Mouse (Mus musculus) intestine, embryonic 15.5 days (tissue): ENCODE results near the gene Gm11568. TPM values are rescaled to one million over a fixed set of nuclear protein-coding genes. Genes with fewer than 3 reads are reported as not detected.
"Not testable (repeated sequence)": the region's sequence is repeated elsewhere in the genome, so short reads cannot be mapped to it uniquely, and the experiment has no call there.

Experiments used
- ATAC-seq: fragments of 200-750 bp; cut with Nextera tagmentation; 2 replicates; pipeline ENCODE4 v1.8.0; 2017; ENCODE audit warnings: moderate TSS enrichment, moderate library complexity
- H3K27ac ChIP-seq: fragments of 300-500 bp; sonication (generic); 2 replicates; pipeline ENCODE4 v1.5.1; 2015; ENCODE audit warnings: mild to moderate bottlenecking, inconsistent platforms
- H3K27me3 ChIP-seq: fragments of 300-500 bp; sonication (generic); replicated peaks from 2 replicates; pipeline ENCODE4 v1.6.1; 2015; ENCODE audit warnings: inconsistent platforms
- H3K36me3 ChIP-seq: fragments of 300-500 bp; sonication (generic); 2 replicates; pipeline ENCODE4 v1.6.1; 2015; ENCODE audit warnings: inconsistent platforms
- H3K4me1 ChIP-seq: fragments of 300-500 bp; sonication (generic); replicated peaks from 2 replicates; pipeline ENCODE4 v1.6.1; 2015; ENCODE audit warnings: inconsistent platforms
- H3K4me2 ChIP-seq: fragments of 300-500 bp; sonication (generic); replicated peaks from 2 replicates; pipeline ENCODE4 v1.6.1; 2015; ENCODE audit warnings: mild to moderate bottlenecking, inconsistent platforms
- H3K4me3 ChIP-seq: fragments of 300-500 bp; sonication (generic); replicated peaks from 2 replicates; pipeline ENCODE4 v1.5.1; 2015; ENCODE audit warnings: inconsistent platforms
- H3K9ac ChIP-seq: fragments of 300-500 bp; sonication (generic); 2 replicates; pipeline ENCODE4 v1.6.1; 2015; ENCODE audit warnings: inconsistent platforms
- H3K9me3 ChIP-seq: fragments of 300-500 bp; sonication (generic); 2 replicates; pipeline ENCODE4 v1.6.1; 2016; ENCODE audit warnings: inconsistent platforms
- WGBS: fragments of 180-500 bp; shearing (Covaris S2); methylation state at CpG from one replicate; pipeline ENCODE4 v1.1.7; 2015; 5-methylcytosine and 5-hydroxymethylcytosine counted together
- polyA plus RNA-seq: library from polyadenylated mRNA; unstranded; fragments of >200 nt; fragmentation: Nextera tagmentation; extraction: Ambion mirVana; gene quantifications from 2 replicates; pipeline ENCODE4 v1.2.1, GENCODE M21; 2015

Gm11568 gene
- not detected in 2 replicates for polyA plus RNA-seq

GRCm38 (mm10) chr11:99857617-99858016 is at the start of gene Gm11568:
TSS of gene Gm11568 (plus strand) at chr11:99857917.
- Histone ChIP-seq H3K27ac (no peak within 1 kb of the TSS), H3K36me3 (no peaks in the 10 kb centered on the region), H3K4me3 (no peak within 1 kb of the TSS), H3K4me2 (no peak within 1 kb of the TSS), H3K27me3 (no peaks in the 10 kb centered on the region), H3K9ac (no peak within 1 kb of the TSS), H3K9me3 (no peaks in the 10 kb centered on the region), H3K4me1 (no peaks in the 10 kb centered on the region)
- 78% methylated on average over 2 of the region's 2 CpGs for WGBS
- ATAC-seq, result no peak

DNA sequence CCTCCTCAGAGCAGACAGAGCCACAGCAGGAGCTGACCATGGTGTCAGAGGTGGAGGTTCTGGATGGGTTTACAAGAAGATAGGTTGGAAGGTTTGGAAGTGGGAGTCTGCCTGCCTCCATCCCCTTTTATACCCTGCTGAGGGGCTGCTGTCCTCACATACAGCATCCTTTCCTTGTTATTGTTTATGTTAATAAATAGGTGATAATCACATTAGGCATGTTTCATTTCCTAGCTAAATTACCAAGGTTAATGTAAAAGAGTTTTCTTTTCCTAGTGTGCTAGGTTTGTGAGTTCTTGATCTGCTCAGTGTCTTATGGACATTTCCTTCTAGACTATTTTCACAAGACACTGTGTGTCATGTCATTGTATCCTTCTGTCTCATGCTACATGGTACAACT is 47.9 kb upstream of the Gm11568 start, which contains the start of gene Krtap4-13:
Gene Krtap4-13 (minus strand): TSS at position 101 of the 400 bp plus-strand sequence.
- not testable (repeated sequence) for H3K4me3 ChIP-seq, H3K36me3 ChIP-seq, H3K27ac ChIP-seq, H3K4me2 ChIP-seq, H3K27me3 ChIP-seq, ATAC-seq, H3K9ac ChIP-seq, H3K4me1 ChIP-seq, H3K9me3 ChIP-seq

- not testable (repeated sequence) for H3K4me1 ChIP-seq, H3K9ac ChIP-seq, H3K36me3 ChIP-seq, H3K4me2 ChIP-seq, H3K4me3 ChIP-seq, H3K27ac ChIP-seq, H3K27me3 ChIP-seq, ATAC-seq, H3K9me3 ChIP-seq
- WGBS, result 87% methylated on average over 2 of the region's 2 CpGs
Measured at GRCm38 (mm10) chr11:99815566-99815965, 42.2 kb upstream of the Gm11568 start, which contains the start of gene Gm11564. TSS of gene Gm11564 (minus strand) at chr11:99815666.

GRCm38 (mm10) chr11:99837966-99838365 is 19.8 kb upstream of the Gm11568 start, which contains the start of gene 2300003K06Rik:
TSS of gene 2300003K06Rik (minus strand) at chr11:99838066.
- Histone ChIP-seq H3K4me1 (no peaks in the 10 kb centered on the region), H3K4me2 (no peak within 1 kb of the TSS), H3K9ac (no peak within 1 kb of the TSS), H3K36me3 (no peaks in the 10 kb centered on the region), H3K27me3 (no peaks in the 10 kb centered on the region), H3K9me3 (no peaks in the 10 kb centered on the region), H3K4me3 (no peak within 1 kb of the TSS), H3K27ac (no peak within 1 kb of the TSS)
- 70% methylated on average over 1 of the region's 1 CpGs for WGBS
- no peak for ATAC-seq

- ATAC-seq, result no peak
- Histone ChIP-seq H3K9ac (no peak overlapping the region), H3K36me3 (no peaks in the 10 kb centered on the region), H3K27ac (no peak overlapping the region), H3K4me3 (no peak overlapping the region), H3K9me3 (no peaks in the 10 kb centered on the region), H3K4me1 (no peaks in the 10 kb centered on the region), H3K27me3 (no peaks in the 10 kb centered on the region), H3K4me2 (no peak overlapping the region)
- WGBS, result 57% methylated on average over 1 of the region's 1 CpGs
Measured at GRCm38 (mm10) chr11:99842185-99842584, 15.5 kb upstream of the Gm11568 start.

GRCm38 (mm10) chr11:99846746-99847145 is 11.0 kb upstream of the Gm11568 start:
- no peaks in the 10 kb centered on the region for H3K36me3 ChIP-seq
- no peak overlapping the region for H3K27ac ChIP-seq
- H3K4me1 ChIP-seq, result no peaks in the 10 kb centered on the region
- no peaks in the 10 kb centered on the region for H3K27me3 ChIP-seq
- no peak overlapping the region for H3K9ac ChIP-seq
- no peaks in the 10 kb centered on the region for H3K9me3 ChIP-seq
- WGBS, result 89% methylated on average over 2 of the region's 2 CpGs
- H3K4me2 ChIP-seq, result no peak overlapping the region
- H3K4me3 ChIP-seq, result no peak overlapping the region
- no peak for ATAC-seq

DNA sequence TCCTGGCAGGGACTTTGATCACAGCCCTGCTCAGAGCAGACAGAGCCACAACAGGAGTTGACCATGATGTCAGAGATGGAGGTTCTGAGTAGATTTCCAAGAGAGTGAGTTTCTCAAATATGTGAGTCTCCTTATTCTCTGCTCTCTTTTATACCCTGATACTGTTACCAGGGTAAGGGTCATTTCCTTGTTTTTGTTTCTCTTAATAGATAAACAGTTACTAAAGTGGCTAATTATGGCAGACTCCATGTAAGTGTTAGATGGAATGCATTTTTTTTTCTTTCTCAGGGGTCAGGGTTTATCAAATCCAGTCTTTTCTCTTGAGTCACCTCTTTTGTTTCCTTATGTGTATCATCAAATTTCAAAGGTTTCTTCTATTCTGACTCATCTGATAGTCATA is 6.2 kb upstream of the Gm11568 start, which contains the start of gene Krtap4-16:
Gene Krtap4-16 (minus strand): TSS at position 101 of the 400 bp plus-strand sequence.
- no peak for ATAC-seq
- Histone ChIP-seq H3K36me3 (no peaks in the 10 kb centered on the region), H3K27ac (no peak within 1 kb of the TSS), H3K4me2 (no peak within 1 kb of the TSS), H3K27me3 (no peaks in the 10 kb centered on the region), H3K4me1 (no peaks in the 10 kb centered on the region), H3K9me3 (no peaks in the 10 kb centered on the region), H3K9ac (no peak within 1 kb of the TSS), H3K4me3 (no peak within 1 kb of the TSS)

- Histone ChIP-seq H3K4me1 (no peaks in the 10 kb centered on the region), H3K27ac (no peak overlapping the region), H3K4me3 (no peak overlapping the region), H3K36me3 (no peaks in the 10 kb centered on the region), H3K27me3 (no peaks in the 10 kb centered on the region), H3K9me3 (no peaks in the 10 kb centered on the region), H3K4me2 (no peak overlapping the region), H3K9ac (no peak overlapping the region)
- no peak for ATAC-seq
- 59% methylated on average over 3 of the region's 3 CpGs for WGBS
Measured at GRCm38 (mm10) chr11:99854121-99854520, 3.6 kb upstream of the Gm11568 start.

DNA sequence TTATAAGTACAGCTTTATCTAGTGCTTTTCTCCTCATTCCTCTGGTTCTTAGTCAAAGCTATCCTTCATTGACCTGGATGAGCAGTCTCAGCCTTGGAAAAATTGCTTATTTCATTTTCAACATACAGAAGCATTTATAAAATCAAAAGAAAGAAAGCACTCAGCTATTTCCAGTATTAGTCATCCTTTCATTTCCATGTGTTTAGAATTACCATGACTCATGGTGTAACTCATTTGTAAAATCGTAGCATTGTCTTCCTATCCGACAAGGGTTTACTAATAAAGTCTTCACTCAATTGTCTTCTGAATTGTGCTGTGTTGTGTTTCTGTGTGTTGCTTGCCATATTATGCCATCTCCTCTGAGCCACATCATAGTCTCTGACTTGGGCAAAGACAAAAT is 1.0 kb downstream of the Gm11568 start:
- Histone ChIP-seq H3K27ac (no peak overlapping the region), H3K4me2 (no peak overlapping the region), H3K9ac (no peak overlapping the region), H3K9me3 (no peaks in the 10 kb centered on the region), H3K36me3 (no peaks in the 10 kb centered on the region), H3K4me3 (no peak overlapping the region), H3K4me1 (no peaks in the 10 kb centered on the region), H3K27me3 (no peaks in the 10 kb centered on the region)
- no peak for ATAC-seq
- WGBS, result 75% methylated on average over 2 of the region's 2 CpGs

GRCm38 (mm10) chr11:99864176-99864575 is 6.5 kb downstream of the Gm11568 start, which contains the start of gene Gm11559:
TSS of gene Gm11559 (plus strand) at chr11:99864476.
- not testable (repeated sequence) for H3K36me3 ChIP-seq, H3K27me3 ChIP-seq, H3K9ac ChIP-seq, ATAC-seq, H3K4me2 ChIP-seq, H3K4me3 ChIP-seq, H3K4me1 ChIP-seq, H3K27ac ChIP-seq, H3K9me3 ChIP-seq
- 52% methylated on average over 1 of the region's 1 CpGs for WGBS

GRCm38 (mm10) chr11:99873089-99873488 is 15.4 kb downstream of the Gm11568 start, which contains the start of gene Krtap9-1:
TSS of gene Krtap9-1 (plus strand) at chr11:99873389.
- H3K4me3 ChIP-seq, H3K27me3 ChIP-seq, H3K36me3 ChIP-seq, ATAC-seq, H3K4me1 ChIP-seq, H3K27ac ChIP-seq, H3K9ac ChIP-seq, H3K4me2 ChIP-seq, H3K9me3 ChIP-seq: not testable (repeated sequence)
- WGBS, result 88% methylated on average over 1 of the region's 1 CpGs

DNA sequence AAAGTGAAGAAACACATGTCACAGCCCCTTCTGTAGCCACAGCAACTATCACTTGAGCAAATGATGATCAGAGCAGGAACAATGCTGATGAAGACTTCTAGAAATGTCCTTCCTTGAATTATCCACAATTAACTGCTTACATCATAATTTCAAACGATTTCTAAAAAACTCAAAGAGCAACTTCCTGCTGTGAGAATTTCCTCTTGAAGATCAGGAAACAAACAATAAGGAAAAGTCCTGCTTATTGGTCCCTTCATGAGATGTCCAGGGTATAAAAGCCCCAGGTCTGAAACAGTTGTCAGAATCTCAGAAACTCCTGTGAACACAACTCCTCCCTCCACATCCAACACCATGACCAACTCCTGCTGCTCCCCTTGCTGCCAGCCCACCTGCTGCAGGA is 21.2 kb downstream of the Gm11568 start, which contains the start of gene Gm11567:
Gene Gm11567 (plus strand): TSS at position 301 of the 400 bp plus-strand sequence.
- H3K27ac ChIP-seq, H3K4me3 ChIP-seq, ATAC-seq, H3K4me2 ChIP-seq, H3K4me1 ChIP-seq, H3K27me3 ChIP-seq, H3K9me3 ChIP-seq, H3K9ac ChIP-seq, H3K36me3 ChIP-seq: not testable (repeated sequence)
- 62% methylated on average over 1 of the region's 1 CpGs for WGBS

DNA sequence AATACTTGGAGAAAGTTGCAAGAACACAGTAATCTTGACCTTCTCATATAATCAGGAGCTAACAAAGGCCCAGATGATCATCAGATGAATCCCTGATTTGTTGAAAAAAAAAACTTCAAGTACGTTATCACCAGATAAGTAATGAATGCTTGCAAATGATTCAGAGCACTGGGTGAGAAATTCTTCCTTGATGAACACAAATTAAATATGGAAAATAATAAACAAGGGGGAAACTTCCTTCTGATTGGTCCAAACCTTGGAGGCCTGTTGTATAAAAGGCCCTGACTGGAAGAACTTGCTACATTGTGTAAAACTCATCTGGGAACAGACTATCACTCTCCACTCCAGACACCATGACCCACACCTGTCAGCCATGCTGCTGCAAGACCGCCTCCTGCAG is 49.9 kb downstream of the Gm11568 start, which contains the start of gene Krtap31-1:
Gene Krtap31-1 (plus strand): TSS at position 301 of the 400 bp plus-strand sequence.
- H3K4me2 ChIP-seq, result no peak within 1 kb of the TSS
- H3K9ac ChIP-seq, result no peak within 1 kb of the TSS
- no peak within 1 kb of the TSS for H3K27ac ChIP-seq
- H3K36me3 ChIP-seq, result no peaks in the 10 kb centered on the region
- no peak for ATAC-seq
- H3K9me3 ChIP-seq, result no peaks in the 10 kb centered on the region
- H3K4me1 ChIP-seq, result no peaks in the 10 kb centered on the region
- WGBS, result 79% methylated on average over 2 of the region's 2 CpGs
- H3K27me3 ChIP-seq, result no peaks in the 10 kb centered on the region
- H3K4me3 ChIP-seq, result no peak within 1 kb of the TSS
